Mouse (Mus musculus): Measurements from ENCODE around the gene Tmprss11g. TPM values are rescaled to one million over a fixed set of nuclear protein-coding genes. Genes with fewer than 3 reads are reported as not detected.
A peak's percentile ranks its signal among the peaks of the same experiment; 100 is the strongest.

Gene Tmprss11g
- polyA plus RNA-seq (2014; fragmentation: Nextera tagmentation; extraction: Ambion mirVana), result not detected in 2 replicates

GRCm38 (mm10) chr5:86518500-86518899 is at the start of gene Tmprss11g:
Tmprss11g (minus strand) TSS chr5:86518600.
- Histone ChIP-seq H3K4me1 (ENCODE audit: control insufficient read depth, insufficient read depth, low read length) (no peaks in the 10 kb centered on the region), H3K4me3 (replicated peaks; ENCODE audit: low read depth, low read length) (no peak within 1 kb of the TSS), H3K9me3 (ENCODE audit: control insufficient read depth, low read length) (no peaks in the 10 kb centered on the region), H3K27me3 (ENCODE audit: control insufficient read depth, insufficient read depth, low read length) (no peaks in the 10 kb centered on the region), H3K36me3 (ENCODE audit: control insufficient read depth, insufficient read depth, low read length) (no peaks in the 10 kb centered on the region), H3K27ac (replicated peaks; ENCODE audit: low read depth, low read length) (no peak within 1 kb of the TSS), H3K9ac (replicated peaks; ENCODE audit: low read length) (no peak within 1 kb of the TSS), H3K4me2 (ENCODE audit: low read length) (no peak within 1 kb of the TSS)
- DNase-seq (no peak), ATAC-seq (ENCODE audit: low FRiP score, low TSS enrichment) (no peak)
- 86% methylated on average over 9 of the region's 9 CpGs for WGBS

GRCm38 (mm10) chr5:86546693-86547092 is 28.3 kb upstream of the Tmprss11g start:
- ATAC-seq (ENCODE audit: low FRiP score, low TSS enrichment) (no peak), DNase-seq (no peak)
- no peaks in the 10 kb centered on the region for H3K4me1 ChIP-seq (ENCODE audit: control insufficient read depth, insufficient read depth, low read length)
- 92% methylated on average over 2 of the region's 2 CpGs for WGBS
- H3K4me3 ChIP-seq (replicated peaks; ENCODE audit: low read depth, low read length), result no peak overlapping the region
- no peaks in the 10 kb centered on the region for H3K36me3 ChIP-seq (ENCODE audit: control insufficient read depth, insufficient read depth, low read length)
- H3K27ac ChIP-seq (replicated peaks; ENCODE audit: low read depth, low read length), result no peak overlapping the region
- no peaks in the 10 kb centered on the region for H3K27me3 ChIP-seq (ENCODE audit: control insufficient read depth, insufficient read depth, low read length)
- no peak overlapping the region for H3K9ac ChIP-seq (replicated peaks; ENCODE audit: low read length)
- no peak overlapping the region for H3K4me2 ChIP-seq (ENCODE audit: low read length)
- no peaks in the 10 kb centered on the region for H3K9me3 ChIP-seq (ENCODE audit: control insufficient read depth, low read length)

GRCm38 (mm10) chr5:86540601-86541000 is 22.2 kb upstream of the Tmprss11g start:
- Histone ChIP-seq H3K9ac (replicated peaks; ENCODE audit: low read length) (no peak overlapping the region), H3K27me3 (ENCODE audit: control insufficient read depth, insufficient read depth, low read length) (no peaks in the 10 kb centered on the region), H3K4me3 (replicated peaks; ENCODE audit: low read depth, low read length) (no peak overlapping the region), H3K4me2 (ENCODE audit: low read length) (no peak overlapping the region), H3K9me3 (ENCODE audit: control insufficient read depth, low read length) (no peaks in the 10 kb centered on the region), H3K27ac (replicated peaks; ENCODE audit: low read depth, low read length) (no peak overlapping the region), H3K36me3 (ENCODE audit: control insufficient read depth, insufficient read depth, low read length) (no peaks in the 10 kb centered on the region), H3K4me1 (ENCODE audit: control insufficient read depth, insufficient read depth, low read length) (no peaks in the 10 kb centered on the region)
- no peak for DNase-seq
- WGBS, result 84% methylated on average over 3 of the region's 3 CpGs
- ATAC-seq (ENCODE audit: low FRiP score, low TSS enrichment), result no peak

GRCm38 (mm10) chr5:86528725-86529124 is 10.3 kb upstream of the Tmprss11g start:
- H3K4me2 ChIP-seq (ENCODE audit: low read length), result no peak overlapping the region
- H3K36me3 ChIP-seq (ENCODE audit: control insufficient read depth, insufficient read depth, low read length), result no peaks in the 10 kb centered on the region
- H3K9ac ChIP-seq (replicated peaks; ENCODE audit: low read length), result no peak overlapping the region
- H3K4me3 ChIP-seq (replicated peaks; ENCODE audit: low read depth, low read length), result no peak overlapping the region
- no peaks in the 10 kb centered on the region for H3K9me3 ChIP-seq (ENCODE audit: control insufficient read depth, low read length)
- no peak overlapping the region for H3K27ac ChIP-seq (replicated peaks; ENCODE audit: low read depth, low read length)
- DNase-seq (no peak), ATAC-seq (ENCODE audit: low FRiP score, low TSS enrichment) (no peak)
- no peaks in the 10 kb centered on the region for H3K27me3 ChIP-seq (ENCODE audit: control insufficient read depth, insufficient read depth, low read length)
- no peaks in the 10 kb centered on the region for H3K4me1 ChIP-seq (ENCODE audit: control insufficient read depth, insufficient read depth, low read length)
- 83% methylated on average over 2 of the region's 2 CpGs for WGBS

- H3K27me3 ChIP-seq (ENCODE audit: control insufficient read depth, insufficient read depth, low read length), result no peaks in the 10 kb centered on the region
- H3K36me3 ChIP-seq (ENCODE audit: control insufficient read depth, insufficient read depth, low read length), result no peaks in the 10 kb centered on the region
- no peak for DNase-seq
- no peaks in the 10 kb centered on the region for H3K4me1 ChIP-seq (ENCODE audit: control insufficient read depth, insufficient read depth, low read length)
- no peak overlapping the region for H3K27ac ChIP-seq (replicated peaks; ENCODE audit: low read depth, low read length)
- no peak for ATAC-seq (ENCODE audit: low FRiP score, low TSS enrichment)
- H3K4me2 ChIP-seq (ENCODE audit: low read length), result no peak overlapping the region
- H3K9ac ChIP-seq (replicated peaks; ENCODE audit: low read length), result no peak overlapping the region
- H3K4me3 ChIP-seq (replicated peaks; ENCODE audit: low read depth, low read length), result no peak overlapping the region
- H3K9me3 ChIP-seq (ENCODE audit: control insufficient read depth, low read length), result no peaks in the 10 kb centered on the region
- WGBS, result 31% methylated on average over 5 of the region's 5 CpGs
Observed at GRCm38 (mm10) chr5:86511538-86511937, 6.9 kb downstream of the Tmprss11g start.

- WGBS, result 75% methylated on average over 1 of the region's 1 CpGs
- Histone ChIP-seq H3K36me3 (ENCODE audit: control insufficient read depth, insufficient read depth, low read length) (no peaks in the 10 kb centered on the region), H3K9me3 (ENCODE audit: control insufficient read depth, low read length) (no peaks in the 10 kb centered on the region), H3K27ac (replicated peaks; ENCODE audit: low read depth, low read length) (no peak overlapping the region), H3K27me3 (ENCODE audit: control insufficient read depth, insufficient read depth, low read length) (no peaks in the 10 kb centered on the region), H3K4me3 (replicated peaks; ENCODE audit: low read depth, low read length) (no peak overlapping the region), H3K9ac (replicated peaks; ENCODE audit: low read length) (no peak overlapping the region), H3K4me1 (ENCODE audit: control insufficient read depth, insufficient read depth, low read length) (no peaks in the 10 kb centered on the region), H3K4me2 (ENCODE audit: low read length) (no peak overlapping the region)
- DNase-seq (no peak), ATAC-seq (ENCODE audit: low FRiP score, low TSS enrichment) (no peak)
Observed at GRCm38 (mm10) chr5:86493453-86493852, 24.9 kb downstream of the Tmprss11g start.

GRCm38 (mm10) chr5:86482562-86482961 is 35.8 kb downstream of the Tmprss11g start:
- no peaks in the 10 kb centered on the region for H3K9me3 ChIP-seq (ENCODE audit: control insufficient read depth, low read length)
- no peak overlapping the region for H3K4me3 ChIP-seq (replicated peaks; ENCODE audit: low read depth, low read length)
- DNase-seq, result peak; percentile 72
- H3K4me1 ChIP-seq (ENCODE audit: control insufficient read depth, insufficient read depth, low read length), result no peaks in the 10 kb centered on the region
- H3K36me3 ChIP-seq (ENCODE audit: control insufficient read depth, insufficient read depth, low read length), result no peaks in the 10 kb centered on the region
- H3K4me2 ChIP-seq (ENCODE audit: low read length), result no peak overlapping the region
- 72% methylated on average over 2 of the region's 2 CpGs for WGBS
- H3K9ac ChIP-seq (replicated peaks; ENCODE audit: low read length), result no peak overlapping the region
- ATAC-seq (ENCODE audit: low FRiP score, low TSS enrichment), result no peak
- no peaks in the 10 kb centered on the region for H3K27me3 ChIP-seq (ENCODE audit: control insufficient read depth, insufficient read depth, low read length)
- H3K27ac ChIP-seq (replicated peaks; ENCODE audit: low read depth, low read length), result no peak overlapping the region

- Histone ChIP-seq H3K27me3 (ENCODE audit: control insufficient read depth, insufficient read depth, low read length) (no peaks in the 10 kb centered on the region), H3K9ac (replicated peaks; ENCODE audit: low read length) (no peak overlapping the region), H3K4me2 (ENCODE audit: low read length) (no peak overlapping the region), H3K4me1 (ENCODE audit: control insufficient read depth, insufficient read depth, low read length) (no peaks in the 10 kb centered on the region), H3K9me3 (ENCODE audit: control insufficient read depth, low read length) (no peaks in the 10 kb centered on the region), H3K27ac (replicated peaks; ENCODE audit: low read depth, low read length) (no peak overlapping the region), H3K4me3 (replicated peaks; ENCODE audit: low read depth, low read length) (no peak overlapping the region), H3K36me3 (ENCODE audit: control insufficient read depth, insufficient read depth, low read length) (no peaks in the 10 kb centered on the region)
- ATAC-seq (ENCODE audit: low FRiP score, low TSS enrichment) (no peak), DNase-seq (no peak)
- WGBS, result 96% methylated on average over 1 of the region's 1 CpGs
Observed at GRCm38 (mm10) chr5:86482031-86482430, 36.4 kb downstream of the Tmprss11g start.

GRCm38 (mm10) chr5:86473859-86474258 is 44.5 kb downstream of the Tmprss11g start:
- H3K36me3 ChIP-seq (ENCODE audit: control insufficient read depth, insufficient read depth, low read length), result no peaks in the 10 kb centered on the region
- H3K4me3 ChIP-seq (replicated peaks; ENCODE audit: low read depth, low read length), result no peak overlapping the region
- no peaks in the 10 kb centered on the region for H3K4me1 ChIP-seq (ENCODE audit: control insufficient read depth, insufficient read depth, low read length)
- H3K4me2 ChIP-seq (ENCODE audit: low read length), result no peak overlapping the region
- no peaks in the 10 kb centered on the region for H3K9me3 ChIP-seq (ENCODE audit: control insufficient read depth, low read length)
- DNase-seq (no peak), ATAC-seq (ENCODE audit: low FRiP score, low TSS enrichment) (no peak)
- no peak overlapping the region for H3K27ac ChIP-seq (replicated peaks; ENCODE audit: low read depth, low read length)
- no peak overlapping the region for H3K9ac ChIP-seq (replicated peaks; ENCODE audit: low read length)
- H3K27me3 ChIP-seq (ENCODE audit: control insufficient read depth, insufficient read depth, low read length), result no peaks in the 10 kb centered on the region
- 85% methylated on average over 9 of the region's 9 CpGs for WGBS
